Mouse (Mus musculus): ENCODE data around the gene Ano5. TPM values are rescaled to one million over a fixed set of nuclear protein-coding genes. Genes with fewer than 3 reads are reported as not detected.

Ano5 gene
- total RNA-seq (2022), result 100 to 1,000 TPM in 2 of 4 experiments, 10 to 100 TPM in 2; 85.7 to 139 (median 108) TPM

DNA sequence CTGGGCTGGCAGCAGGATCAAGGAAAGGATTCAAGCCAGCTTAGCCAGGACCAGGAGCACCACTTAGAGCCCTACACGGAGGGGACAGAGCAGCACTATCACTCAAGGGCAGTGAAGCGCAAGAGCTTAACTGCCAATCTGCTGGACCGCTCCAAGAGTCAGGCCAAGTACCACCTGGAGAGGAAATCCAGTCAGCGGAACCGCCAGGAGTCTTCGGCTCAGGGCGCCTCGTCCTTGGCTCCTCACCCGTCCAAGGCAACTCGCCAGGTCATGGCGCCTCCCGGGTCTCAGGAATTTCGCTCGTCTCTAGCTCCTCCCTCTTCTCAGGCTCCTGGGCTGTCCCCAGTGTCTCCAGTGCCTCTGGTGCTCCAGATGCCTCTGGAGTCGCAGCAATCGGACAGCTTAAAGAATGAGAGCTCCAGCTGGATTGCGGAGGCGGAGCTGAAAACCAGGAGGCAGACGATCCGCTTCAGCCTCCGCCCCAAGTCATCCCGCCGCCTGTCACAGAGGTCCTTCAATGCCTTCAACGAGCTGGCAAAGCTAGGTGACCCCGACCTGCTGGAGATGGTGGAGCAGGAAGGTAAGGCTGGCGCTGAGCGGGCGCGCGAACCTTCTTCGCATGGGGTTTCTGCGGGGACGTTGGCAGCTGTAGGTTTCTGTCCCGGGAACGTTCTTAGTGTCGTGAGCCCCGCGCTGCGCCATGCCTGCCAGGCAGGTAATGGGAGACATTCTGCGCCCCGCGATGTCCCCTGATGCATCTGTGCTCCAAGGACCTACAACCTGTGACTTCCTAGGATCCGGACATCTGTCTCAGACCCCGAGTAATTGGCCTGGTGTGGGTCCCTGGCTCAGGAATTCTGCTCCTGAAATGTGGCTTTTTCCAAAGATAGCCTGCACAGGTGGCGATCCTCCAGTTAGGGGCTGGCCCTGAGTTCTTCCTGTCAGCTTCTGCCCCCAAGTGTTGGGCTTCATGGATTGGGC is at the start of gene Ano5:
Gene Ano5 (plus strand): TSS at position 359 of the 981 bp plus-strand sequence.
- DNase-seq (ENCODE audit: low spot score in 2 of 2), result peak; percentile 35 to 74

DNA sequence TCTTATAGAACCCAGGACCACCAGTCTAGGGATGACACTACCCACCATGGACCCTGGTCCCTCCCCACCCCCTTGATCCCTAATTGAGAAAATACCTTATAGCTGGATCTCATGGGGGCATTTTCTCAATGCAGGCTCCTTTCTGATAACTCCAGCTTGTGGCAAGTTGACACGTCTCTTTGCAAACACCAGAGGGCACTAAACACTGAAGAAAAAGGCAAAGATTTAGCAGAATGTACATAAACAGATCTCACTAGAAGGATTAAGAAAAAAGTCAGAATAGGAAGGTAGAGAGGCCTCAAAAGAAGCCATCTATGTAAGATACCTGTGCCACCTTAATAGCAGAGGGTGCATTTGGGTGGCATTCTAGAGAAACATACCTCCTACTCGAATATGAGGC is 11.4 kb upstream of the Ano5 start:
- no peak for DNase-seq (ENCODE audit: low spot score in 2 of 2)

DNA sequence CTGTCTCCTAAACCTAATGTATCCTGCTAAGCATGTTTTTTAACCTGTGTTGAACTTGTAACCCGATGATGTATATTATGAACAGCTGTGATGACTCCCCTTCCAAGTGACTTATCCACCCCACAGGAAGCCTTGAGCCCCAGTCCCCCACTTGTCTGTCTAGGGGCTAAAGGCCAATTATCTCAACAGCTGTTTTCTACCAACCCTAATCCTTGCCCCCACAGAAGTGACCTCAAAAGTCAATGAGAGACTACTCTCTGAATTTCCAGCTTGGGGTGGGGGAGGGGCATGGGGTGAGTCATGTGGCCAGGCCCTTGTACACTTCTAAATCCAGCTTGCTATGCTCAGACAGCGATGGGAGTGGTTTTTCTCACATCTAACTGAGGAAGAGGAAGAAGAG is 6.9 kb upstream of the Ano5 start:
- no peak for DNase-seq (ENCODE audit: low spot score in 2 of 2)

DNA sequence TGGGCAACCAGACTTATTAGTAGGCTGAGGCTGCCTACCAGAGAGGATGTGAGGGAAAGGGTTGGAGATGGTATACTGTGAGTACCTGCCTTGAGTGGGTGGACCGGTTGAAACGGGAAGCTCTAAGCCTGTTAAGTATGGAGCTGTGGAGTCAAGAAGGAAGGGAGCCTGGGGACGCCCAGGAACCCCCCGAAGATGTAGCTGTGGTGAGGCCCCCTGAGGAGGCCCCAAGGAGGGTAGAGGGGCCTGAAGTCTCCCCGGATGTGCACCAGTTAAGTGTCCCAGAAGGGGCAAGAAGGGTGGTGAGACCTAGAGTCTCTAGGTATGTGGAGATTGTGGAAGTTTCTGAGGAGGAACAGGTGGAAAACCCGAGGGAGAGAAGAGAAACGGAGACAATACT is 682 bp upstream of the Ano5 start:
- no peak for DNase-seq (ENCODE audit: low spot score in 2 of 2)

DNA sequence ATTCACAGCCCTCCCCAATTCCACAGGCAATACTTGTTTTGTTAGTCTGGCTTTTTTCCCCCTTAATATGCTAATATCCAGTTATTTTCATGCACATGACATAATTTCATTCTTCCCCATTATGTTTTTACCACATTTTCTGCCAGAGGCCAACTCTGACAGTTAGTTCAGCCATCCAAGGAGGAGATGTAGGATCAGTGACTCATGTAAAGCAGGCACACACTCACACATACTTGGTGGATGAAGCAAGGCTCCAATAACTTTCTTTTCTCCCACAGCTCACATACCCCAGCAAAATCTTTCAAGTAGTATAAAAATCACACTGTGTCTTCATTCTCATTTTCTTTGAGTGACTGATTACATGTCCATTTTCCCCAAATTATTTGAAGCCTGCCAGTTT is 28.5 kb downstream of the Ano5 start:
- no peak for DNase-seq (ENCODE audit: low spot score in 2 of 2)

DNA sequence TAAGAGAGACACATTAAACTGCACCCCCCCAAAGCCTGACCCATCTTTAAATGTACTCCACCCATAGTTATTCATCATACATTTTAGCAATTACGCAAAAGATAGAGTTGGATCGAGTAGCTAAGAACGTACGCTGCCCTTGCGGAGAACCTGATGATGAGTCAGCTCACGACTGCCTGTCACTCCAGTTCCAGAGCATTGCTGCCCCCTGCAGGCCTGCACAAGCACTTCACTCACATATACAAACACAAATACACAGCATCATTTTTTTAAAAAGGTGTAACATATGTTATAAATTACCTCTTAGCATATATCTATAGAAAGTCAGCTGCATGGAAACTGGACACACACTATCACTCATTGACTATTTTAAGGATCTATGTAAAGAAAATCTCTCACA is 29.9 kb downstream of the Ano5 start:
- DNase-seq (ENCODE audit: low spot score in 2 of 2), result peak; percentile 12 to 43

DNA sequence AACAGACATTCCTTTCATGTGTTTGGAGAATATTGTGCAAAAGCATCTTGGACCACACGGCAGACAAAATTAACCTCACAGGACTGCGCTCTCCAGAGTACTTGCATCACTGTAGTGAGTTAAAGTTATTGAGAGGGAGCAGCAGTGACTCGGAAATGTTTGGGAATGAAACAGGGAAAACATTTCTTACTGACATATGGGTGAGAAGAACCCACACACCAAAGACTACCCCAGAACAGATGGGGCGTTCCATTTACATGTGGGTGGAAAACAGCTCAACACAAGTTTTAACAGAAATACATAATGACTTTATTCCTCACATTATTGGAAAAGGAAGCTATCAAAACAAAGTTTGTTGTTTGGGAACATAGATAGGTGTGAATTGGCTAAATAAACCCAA is 89.2 kb downstream of the Ano5 start:
- DNase-seq (ENCODE audit: low spot score in 2 of 2), result no peak

DNA sequence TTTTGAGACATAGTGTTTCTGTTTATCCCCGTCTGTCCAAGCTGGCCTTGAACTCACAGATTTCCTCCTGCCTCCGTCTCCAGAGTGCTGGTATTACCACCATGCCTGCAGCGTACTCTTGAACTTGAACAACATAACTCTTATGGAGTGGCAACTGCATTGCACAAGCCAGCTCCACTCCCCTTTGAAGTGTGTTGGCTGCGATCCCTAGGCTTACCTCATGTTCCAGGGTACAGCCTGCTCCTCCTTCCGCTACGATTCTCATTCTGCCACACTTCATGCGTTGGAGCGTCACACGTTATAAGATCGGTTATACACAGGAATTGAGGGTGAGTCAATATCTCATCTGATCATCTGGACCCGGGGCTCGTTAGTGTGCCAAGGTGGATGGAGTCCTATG is 92.9 kb downstream of the Ano5 start:
- DNase-seq (ENCODE audit: low spot score in 2 of 2), result no peak

DNA sequence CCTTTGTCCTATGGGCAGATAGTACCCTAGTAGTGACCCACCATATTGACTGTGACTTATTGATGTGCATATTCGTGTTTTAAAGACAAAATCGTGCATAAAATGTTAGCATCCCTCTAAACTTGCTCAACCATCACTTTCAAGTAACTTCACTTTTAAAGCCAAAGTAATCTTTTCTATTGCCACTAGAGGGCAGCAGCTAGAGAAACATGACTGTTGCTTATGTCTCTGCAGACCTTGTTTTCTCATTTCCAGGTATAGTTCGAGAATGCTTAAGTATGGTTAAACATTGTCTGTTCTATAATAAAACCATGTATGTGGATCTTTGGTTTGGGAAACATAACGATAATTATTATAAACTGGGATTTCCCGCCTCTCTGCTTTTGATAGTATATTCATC is 103.6 kb downstream of the Ano5 start:
- DNase-seq (ENCODE audit: low spot score in 2 of 2), result no peak

DNA sequence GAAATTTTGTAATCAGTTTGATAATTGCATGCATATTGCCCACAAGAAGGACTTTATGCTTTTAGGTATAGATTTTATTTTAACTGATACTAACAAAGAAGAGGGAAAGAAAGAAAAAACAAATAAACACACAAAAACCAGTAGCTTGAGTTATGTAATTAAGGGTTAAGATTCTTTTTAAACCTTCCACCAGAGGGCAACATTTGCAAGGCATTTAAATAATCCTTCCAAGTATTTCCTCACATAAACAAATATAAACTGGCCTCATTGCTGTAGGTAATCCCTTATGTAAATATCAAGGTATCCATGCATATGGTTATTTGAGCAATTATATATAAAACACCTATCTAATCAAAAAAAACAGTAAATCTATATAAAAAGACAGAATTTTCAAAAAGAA is 107.1 kb downstream of the Ano5 start:
- no peak for DNase-seq (ENCODE audit: low spot score in 2 of 2)

DNA sequence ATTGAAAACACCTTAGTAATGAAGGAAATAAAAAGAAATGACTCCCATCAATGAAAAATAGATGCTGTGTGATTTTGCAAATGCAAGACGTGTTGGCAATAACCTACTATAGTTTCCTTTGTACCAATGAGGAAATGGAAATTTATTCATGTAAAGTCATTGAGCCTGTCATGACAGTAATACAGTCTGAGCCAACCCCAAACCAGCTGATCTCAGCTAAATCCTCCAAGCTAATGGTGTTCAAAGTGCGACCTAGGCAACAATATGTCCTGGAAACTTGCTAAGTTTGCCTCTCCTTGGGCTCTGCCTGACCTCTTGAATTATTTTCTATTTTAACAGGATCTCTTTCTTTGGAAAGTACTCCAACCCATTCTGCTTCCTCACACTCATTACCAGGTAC is 107.6 kb downstream of the Ano5 start:
- DNase-seq (ENCODE audit: low spot score in 2 of 2), result no peak

DNA sequence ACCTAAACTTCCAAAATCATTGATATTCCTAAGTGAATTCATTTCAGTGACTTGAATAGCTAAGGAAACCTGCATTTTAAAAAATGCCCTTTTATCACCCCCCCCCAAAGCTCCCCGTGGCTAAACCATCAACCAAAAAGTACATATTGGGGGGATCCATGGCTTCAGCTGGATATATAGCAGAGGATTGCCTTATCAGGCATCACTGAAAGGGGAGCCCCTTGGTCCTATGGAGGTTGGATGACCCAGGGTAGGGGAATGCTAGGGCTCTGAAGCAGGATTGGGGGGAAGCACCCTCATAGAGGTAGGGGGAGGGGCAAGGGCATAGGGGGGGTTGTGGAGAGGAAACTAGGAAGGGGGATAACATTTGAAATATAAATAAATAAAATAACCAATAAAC is 109.1 kb downstream of the Ano5 start:
- DNase-seq (ENCODE audit: low spot score in 2 of 2), result no peak

DNA sequence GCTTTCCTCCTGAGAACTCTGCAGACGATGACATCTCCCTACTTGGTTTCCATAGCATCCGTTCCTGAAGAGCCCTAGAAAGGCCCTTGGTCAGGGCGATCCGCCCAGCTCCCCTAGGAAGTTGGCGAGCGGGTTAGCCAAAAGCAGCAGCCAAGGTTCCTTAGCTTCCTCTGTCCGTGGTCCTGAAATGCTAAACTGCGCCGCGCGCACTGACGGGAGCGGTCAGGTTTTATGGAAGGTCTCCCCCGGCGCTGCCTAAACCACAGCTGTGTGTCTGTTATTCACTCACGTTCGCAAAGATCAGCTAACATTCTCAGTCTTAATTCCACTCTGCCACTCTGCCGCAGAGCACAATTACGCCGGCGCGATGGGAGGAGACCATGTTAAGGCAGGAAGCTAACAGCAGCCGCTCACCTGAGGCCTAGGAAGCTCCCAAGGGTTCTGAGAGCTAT is 110.9 kb downstream of the Ano5 start, which contains the start of gene Slc17a6:
Gene Slc17a6 (plus strand): TSS at position 313 of the 452 bp plus-strand sequence.
- peak; percentile 5 to 17 for DNase-seq (ENCODE audit: low spot score in 2 of 2)

DNA sequence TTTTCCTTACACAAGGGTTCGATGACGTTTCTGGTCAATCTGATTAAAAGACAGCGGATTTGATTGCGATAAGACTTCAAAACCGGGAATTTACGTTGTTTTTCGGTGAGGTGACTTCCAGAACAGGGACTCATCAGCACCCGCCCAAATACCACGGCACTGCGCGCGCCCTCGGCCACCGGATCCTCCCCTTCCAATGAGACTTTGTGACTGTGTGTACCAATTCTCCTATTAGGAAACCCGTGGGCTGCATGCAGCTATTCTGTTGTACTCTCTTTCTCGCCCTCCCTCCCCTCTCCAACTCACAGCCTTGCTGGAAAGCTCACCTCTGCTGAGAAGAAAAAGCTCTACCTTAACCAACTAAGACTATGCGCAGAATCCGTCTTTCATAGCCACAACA is 111.4 kb downstream of the Ano5 start:
- DNase-seq (ENCODE audit: low spot score in 2 of 2), result no peak

DNA sequence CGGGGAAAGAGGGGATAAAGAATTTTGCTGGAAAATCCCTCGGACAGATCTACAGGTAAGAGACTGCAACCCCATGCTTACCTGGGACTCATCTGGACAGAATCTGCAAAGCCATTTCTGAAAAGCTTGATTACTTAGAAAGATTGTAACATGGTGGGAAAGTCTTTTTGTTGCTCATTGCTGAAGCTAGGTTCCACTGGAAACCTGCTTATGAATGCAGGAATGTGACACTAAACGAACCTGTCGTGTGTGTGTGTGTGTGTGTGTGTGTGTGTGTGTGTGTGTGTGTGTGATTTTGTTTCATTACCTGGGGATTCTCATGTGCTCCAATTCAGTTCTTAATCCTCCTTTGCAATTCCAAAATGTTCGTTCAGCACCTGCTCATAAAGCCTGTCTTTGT is 111.8 kb downstream of the Ano5 start:
- no peak for DNase-seq (ENCODE audit: low spot score in 2 of 2)

DNA sequence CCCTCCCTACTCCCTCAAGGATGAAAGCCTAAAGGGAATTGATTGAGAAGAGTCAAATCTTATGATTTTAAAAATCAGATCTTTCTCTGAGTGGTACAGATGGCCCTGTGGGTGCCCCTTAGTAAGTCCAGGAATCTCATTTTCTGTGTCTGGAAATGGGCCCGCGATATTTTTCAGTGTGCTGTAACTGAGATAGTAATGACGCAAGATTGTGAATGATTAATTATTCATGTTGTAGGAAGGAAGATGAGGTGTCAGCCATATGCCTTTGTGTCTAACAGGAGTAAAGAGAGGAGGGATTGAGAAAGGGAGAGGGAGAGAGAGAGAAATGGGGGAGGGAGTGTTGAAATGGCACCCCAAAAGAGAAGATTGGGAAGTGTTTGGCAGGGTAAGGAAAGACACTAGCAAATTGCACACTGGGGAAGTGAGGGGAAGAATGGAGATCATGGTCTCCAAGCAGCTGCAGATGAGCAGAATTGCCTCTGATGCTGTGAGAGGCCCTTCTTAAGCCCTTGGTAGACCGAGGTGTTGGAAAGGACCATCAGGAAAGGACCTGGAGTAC is 113.6 kb downstream of the Ano5 start:
- no peak for DNase-seq (ENCODE audit: low spot score in 2 of 2)

DNA sequence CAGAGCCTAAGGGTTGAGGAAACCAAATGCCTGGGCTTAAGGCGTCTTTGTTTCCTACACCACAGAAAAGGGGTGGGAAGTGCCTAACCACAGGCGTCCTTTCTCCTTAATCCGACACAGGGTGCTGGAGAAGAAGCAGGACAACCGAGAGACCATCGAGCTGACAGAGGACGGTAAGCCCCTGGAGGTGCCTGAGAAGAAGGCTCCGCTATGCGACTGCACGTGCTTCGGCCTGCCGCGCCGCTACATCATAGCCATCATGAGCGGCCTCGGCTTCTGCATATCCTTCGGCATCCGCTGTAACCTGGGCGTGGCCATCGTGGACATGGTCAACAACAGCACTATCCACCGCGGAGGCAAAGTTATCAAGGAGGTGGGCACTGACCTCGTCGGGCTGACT is 114.3 kb downstream of the Ano5 start:
- no peak for DNase-seq (ENCODE audit: low spot score in 2 of 2)

DNA sequence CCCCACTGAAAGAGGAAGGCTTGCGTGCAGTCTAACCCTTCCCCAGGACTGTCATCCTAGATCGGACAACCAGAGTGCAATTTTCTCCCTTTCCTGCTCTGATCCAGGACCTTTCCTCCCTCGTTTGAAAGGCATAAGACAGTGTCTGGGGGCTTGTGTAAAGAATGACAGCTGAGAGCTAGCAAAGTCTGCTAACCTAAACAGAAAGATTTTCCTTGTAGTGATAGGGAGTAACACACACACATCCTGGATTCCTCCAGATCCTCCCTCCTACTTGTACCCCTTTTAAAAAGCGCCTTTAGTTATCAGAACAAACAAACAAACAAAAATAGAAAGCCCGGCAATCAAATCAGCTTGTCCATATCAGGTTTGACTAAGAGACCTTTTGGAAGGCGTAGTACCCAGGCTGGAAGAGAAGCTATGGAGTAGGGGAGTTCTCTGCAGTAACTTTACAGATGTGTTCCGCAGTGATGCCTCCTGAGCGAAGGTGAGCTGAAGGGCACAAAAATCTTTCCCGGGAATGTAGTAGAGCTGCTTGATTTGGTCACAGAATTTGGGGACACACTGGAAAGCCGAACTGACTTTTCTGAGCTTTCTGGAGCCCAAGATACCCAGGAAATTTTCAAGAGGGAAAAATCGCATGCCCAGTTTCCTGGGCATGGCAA is 114.9 kb downstream of the Ano5 start:
- DNase-seq (ENCODE audit: low spot score in 2 of 2), result no peak

DNA sequence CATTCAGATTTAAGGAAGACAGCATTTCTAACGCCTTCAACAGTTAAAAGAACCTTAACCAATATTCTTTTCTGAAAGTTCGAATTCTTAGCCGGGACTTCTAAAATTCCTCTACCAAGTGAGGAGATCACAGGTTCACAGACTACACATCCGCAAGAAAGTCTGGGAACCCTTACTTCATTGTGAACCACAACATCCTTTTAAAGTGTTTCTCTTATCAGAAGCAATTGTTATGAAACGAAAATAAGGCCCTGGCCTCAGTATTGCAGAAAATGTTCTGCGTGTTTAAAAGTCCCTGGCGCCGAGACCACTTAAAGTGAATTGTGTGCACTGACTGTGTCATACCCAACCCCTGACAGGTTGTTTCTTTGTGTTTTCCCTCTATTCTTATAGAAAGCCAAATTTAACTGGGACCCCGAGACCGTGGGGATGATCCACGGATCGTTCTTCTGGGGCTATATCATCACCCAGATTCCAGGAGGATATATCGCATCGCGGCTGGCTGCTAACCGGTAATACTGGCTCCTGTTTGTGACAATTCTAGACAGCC is 115.7 kb downstream of the Ano5 start:
- no peak for DNase-seq (ENCODE audit: low spot score in 2 of 2)

DNA sequence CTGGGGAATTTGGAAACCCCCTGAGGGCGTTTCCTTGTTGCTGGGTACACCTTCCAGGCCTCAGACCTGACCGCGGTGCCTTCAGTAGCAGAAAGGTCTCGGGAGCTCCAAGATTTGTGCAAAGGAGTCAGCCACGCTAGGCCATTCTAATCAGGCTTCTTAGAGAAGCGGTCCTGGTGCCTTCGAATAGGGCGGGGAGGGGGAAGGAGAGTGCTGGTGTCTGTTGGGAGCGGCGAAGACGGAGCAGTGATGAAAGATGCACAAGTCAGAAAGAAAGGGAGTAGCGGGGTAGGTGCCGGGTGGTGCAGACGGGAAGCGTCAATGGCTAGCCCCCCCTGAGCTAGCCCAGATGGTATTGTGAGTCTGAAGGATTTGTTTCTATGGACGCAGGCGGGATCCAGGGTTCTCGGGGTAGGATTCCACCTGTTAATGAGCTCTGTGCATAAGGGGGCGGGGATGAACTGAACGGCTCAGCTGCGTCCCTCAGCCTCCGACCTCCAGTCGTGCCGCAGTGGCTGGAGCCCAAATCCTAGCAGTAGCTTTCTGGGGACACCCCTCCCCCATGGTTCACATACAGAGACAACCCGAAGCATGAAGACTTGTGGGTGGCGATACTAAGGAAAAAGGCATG is 116.3 kb downstream of the Ano5 start:
- no peak for DNase-seq (ENCODE audit: low spot score in 2 of 2)

DNA sequence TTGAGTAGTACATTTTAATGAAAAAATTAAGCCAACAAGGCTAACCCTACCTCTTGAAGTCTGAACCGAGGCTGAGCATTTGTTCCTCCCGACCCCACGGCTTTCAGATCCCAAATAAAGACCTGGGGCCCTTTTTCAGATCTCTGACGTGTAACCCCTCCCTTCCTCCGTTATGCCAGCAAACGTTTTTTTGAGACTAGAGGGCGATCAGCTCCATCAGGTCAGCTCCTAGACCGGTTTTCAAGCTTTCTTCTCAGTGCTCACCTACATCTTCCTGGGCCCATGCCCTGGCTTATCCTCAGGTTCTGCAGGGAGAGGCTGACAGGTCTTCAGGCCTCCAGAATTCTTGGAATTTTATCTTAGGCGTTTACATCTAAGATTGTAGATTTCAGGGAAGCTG is 116.8 kb downstream of the Ano5 start:
- DNase-seq (ENCODE audit: low spot score in 2 of 2), result no peak
